Mouse (Mus musculus) cortical plate, adult 2 months (tissue): Measurements from ENCODE around the gene Gtf2i. TPM values are rescaled to one million over a fixed set of nuclear protein-coding genes. Genes with fewer than 3 reads are reported as not detected.

ENCODE experiments used
- H3K27ac ChIP-seq: fragments of 200-500 bp; 2 replicates; pipeline ENCODE4 v1.5.1; 2012; ENCODE audit warnings: low read length, control low read depth, inconsistent platforms; ENCODE audit not compliant: insufficient read depth
- H3K4me1 ChIP-seq: fragments of 200-500 bp; 2 replicates; pipeline ENCODE4 v1.6.1; 2011; ENCODE audit warnings: low read length; ENCODE audit not compliant: control insufficient read depth, insufficient read depth
- H3K4me3 ChIP-seq: fragments of 200-500 bp; 2 replicates; pipeline ENCODE4 v1.5.1; 2011; ENCODE audit warnings: mild to moderate bottlenecking, low read length, control low read depth; ENCODE audit not compliant: insufficient read depth
- CTCF ChIP-seq: fragments of 200-500 bp; IDR thresholded peaks from 2 replicates; pipeline ENCODE4 v1.5.1; 2011; ENCODE audit warnings: mild to moderate bottlenecking, control low read depth, low read length; ENCODE audit not compliant: insufficient read depth; ENCODE audit errors: extremely low read depth
- POLR2A ChIP-seq: fragments of 200-500 bp; IDR thresholded peaks from 2 replicates; pipeline ENCODE4 v1.6.1; 2011; ENCODE audit warnings: mild to moderate bottlenecking, low read length, control low read depth; ENCODE audit not compliant: insufficient read depth; ENCODE audit errors: extremely low read depth
- polyA plus RNA-seq: library from polyadenylated mRNA; depleted of rRNA; stranded (reverse); fragments of >200 nt; gene quantifications from 2 replicates; pipeline ENCODE4 v1.2.3, GENCODE M21; 2012

The Gtf2i gene
- polyA plus RNA-seq, 1 experiment, result 149 TPM

- Histone ChIP-seq H3K27ac (no peak overlapping the region), H3K4me1 (no peaks in the 10 kb centered on the region)
- TF ChIP-seq CTCF (no peak), POLR2A (no peak)
Observed at GRCm38 (mm10) chr5:134237936-134238760, 76.4 kb downstream of the Gtf2i start.

GRCm38 (mm10) chr5:134237508-134237907 lies 77.1 kb downstream of the Gtf2i start:
- Histone ChIP-seq H3K27ac (no peak overlapping the region), H3K4me1 (no peaks in the 10 kb centered on the region), H3K4me3 (no peak overlapping the region)
- TF ChIP-seq CTCF (no peak), POLR2A (no peak)

More at GRCm38 (mm10) chr5:134237936-134238760, 76.4 kb downstream of the Gtf2i start:
- H3K4me3 ChIP-seq, result no peak overlapping the region

GRCm38 (mm10) chr5:134236796-134237195 lies 77.8 kb downstream of the Gtf2i start:
- no peak for TF ChIP-seq CTCF
- H3K4me3 ChIP-seq, result no peak overlapping the region
- H3K27ac ChIP-seq, result no peak overlapping the region
- no peaks in the 10 kb centered on the region for H3K4me1 ChIP-seq

GRCm38 (mm10) chr5:134236241-134236640 lies 78.3 kb downstream of the Gtf2i start:
- Histone ChIP-seq H3K4me1 (no peaks in the 10 kb centered on the region), H3K27ac (no peak overlapping the region), H3K4me3 (no peak overlapping the region)
- TF ChIP-seq POLR2A, result no peak
- no peak for TF ChIP-seq CTCF

- Histone ChIP-seq H3K4me3 (no peak overlapping the region), H3K4me1 (no peaks in the 10 kb centered on the region), H3K27ac (no peak overlapping the region)
- TF ChIP-seq CTCF (no peak), POLR2A (no peak)
Observed at GRCm38 (mm10) chr5:134235111-134235510, 79.4 kb downstream of the Gtf2i start.

GRCm38 (mm10) chr5:134234205-134234604 lies 80.4 kb downstream of the Gtf2i start:
- H3K27ac ChIP-seq, result no peak overlapping the region; the same call in 1 of the 2 replicates
- no peak overlapping the region for H3K4me3 ChIP-seq
- H3K4me1 ChIP-seq, result no peaks in the 10 kb centered on the region
- no peak for TF ChIP-seq POLR2A
- no peak for TF ChIP-seq CTCF

- TF ChIP-seq CTCF (no peak), POLR2A (no peak)
- Histone ChIP-seq H3K4me1 (no peaks in the 10 kb centered on the region), H3K27ac (no peak overlapping the region), H3K4me3 (no peak overlapping the region)
Observed at GRCm38 (mm10) chr5:134233244-134233651, 81.3 kb downstream of the Gtf2i start.

- Histone ChIP-seq H3K4me1 (no peaks in the 10 kb centered on the region), H3K4me3 (no peak overlapping the region), H3K27ac (no peak overlapping the region)
- no peak for TF ChIP-seq CTCF
- no peak for TF ChIP-seq POLR2A
Observed at GRCm38 (mm10) chr5:134232568-134232967, 82.0 kb downstream of the Gtf2i start.

GRCm38 (mm10) chr5:134232111-134232510 lies 82.4 kb downstream of the Gtf2i start:
- H3K4me3 ChIP-seq, result no peak overlapping the region
- TF ChIP-seq CTCF (no peak), POLR2A (no peak)
- H3K4me1 ChIP-seq, result no peaks in the 10 kb centered on the region
- no peak overlapping the region for H3K27ac ChIP-seq

GRCm38 (mm10) chr5:134231376-134231775 lies 83.2 kb downstream of the Gtf2i start:
- Histone ChIP-seq H3K27ac (no peak overlapping the region), H3K4me1 (no peaks in the 10 kb centered on the region), H3K4me3 (no peak overlapping the region)
- TF ChIP-seq CTCF (no peak), POLR2A (no peak)
